Mouse (Mus musculus) midbrain, embryonic 11.5 days (tissue): ENCODE results near the gene Hyal1. TPM values are rescaled to one million over a fixed set of nuclear protein-coding genes. Genes with fewer than 3 reads are reported as not detected.
A peak's percentile ranks its signal among the peaks of the same experiment; 100 is the strongest.

ENCODE experiments used
- ATAC-seq: fragments of 200-750 bp; cut with Nextera tagmentation; 2 replicates; pipeline ENCODE4 v1.8.0; 2017; ENCODE audit warnings: moderate TSS enrichment, moderate library complexity; ENCODE audit not compliant: low FRiP score
- DNase-seq: peaks from one replicate; pipeline ENCODE4 v3.0.0; 2015; ENCODE audit warnings: low spot score; ENCODE audit errors: missing footprints
- H3K27ac ChIP-seq: fragments of 300-500 bp; sonication (generic); 2 replicates; pipeline ENCODE4 v1.5.1; 2014; ENCODE audit warnings: low read depth, low read length
- H3K27me3 ChIP-seq: fragments of 300-500 bp; sonication (generic); 2 replicates; pipeline ENCODE4 v1.6.1; 2014; ENCODE audit warnings: mild to moderate bottlenecking, low read length, moderate library complexity, mixed read lengths; ENCODE audit not compliant: control insufficient read depth, insufficient read depth
- H3K36me3 ChIP-seq: fragments of 300-500 bp; sonication (generic); 2 replicates; pipeline ENCODE4 v1.6.1; 2014; ENCODE audit warnings: mild to moderate bottlenecking, low read length, moderate library complexity, mixed read lengths; ENCODE audit not compliant: control insufficient read depth, insufficient read depth
- H3K4me1 ChIP-seq: fragments of 300-500 bp; sonication (generic); 2 replicates; pipeline ENCODE4 v1.6.1; 2014; ENCODE audit warnings: low read length; ENCODE audit not compliant: control insufficient read depth, insufficient read depth
- H3K4me2 ChIP-seq: fragments of 300-500 bp; sonication (generic); 2 replicates; pipeline ENCODE4 v1.6.1; 2014; ENCODE audit warnings: mild to moderate bottlenecking, moderate library complexity
- H3K4me3 ChIP-seq: fragments of 300-500 bp; sonication (generic); 2 replicates; pipeline ENCODE4 v1.5.1; 2014; ENCODE audit warnings: low read depth, low read length
- H3K9ac ChIP-seq: fragments of 300-500 bp; sonication (generic); 2 replicates; pipeline ENCODE4 v1.6.1; 2014; ENCODE audit warnings: low read length
- H3K9me3 ChIP-seq: fragments of 300-500 bp; sonication (generic); 2 replicates; pipeline ENCODE4 v1.6.1; 2016; ENCODE audit warnings: low read length; ENCODE audit not compliant: control insufficient read depth
- WGBS: fragments of 180-500 bp; shearing (Covaris S2); extraction: QIAGEN DNeasy Blood & Tissue Kit; methylation state at CpG from one replicate; pipeline ENCODE4 v1.1.7; 2014; 5-methylcytosine and 5-hydroxymethylcytosine counted together
- polyA plus RNA-seq: library from polyadenylated mRNA; unstranded; fragments of >200 nt; fragmentation: Nextera tagmentation; extraction: Ambion mirVana; gene quantifications from 2 replicates; pipeline ENCODE4 v1.2.1, GENCODE M21; 2014

The Hyal1 gene
- 3.9 and 4.8 TPM in 2 replicates for polyA plus RNA-seq

DNA sequence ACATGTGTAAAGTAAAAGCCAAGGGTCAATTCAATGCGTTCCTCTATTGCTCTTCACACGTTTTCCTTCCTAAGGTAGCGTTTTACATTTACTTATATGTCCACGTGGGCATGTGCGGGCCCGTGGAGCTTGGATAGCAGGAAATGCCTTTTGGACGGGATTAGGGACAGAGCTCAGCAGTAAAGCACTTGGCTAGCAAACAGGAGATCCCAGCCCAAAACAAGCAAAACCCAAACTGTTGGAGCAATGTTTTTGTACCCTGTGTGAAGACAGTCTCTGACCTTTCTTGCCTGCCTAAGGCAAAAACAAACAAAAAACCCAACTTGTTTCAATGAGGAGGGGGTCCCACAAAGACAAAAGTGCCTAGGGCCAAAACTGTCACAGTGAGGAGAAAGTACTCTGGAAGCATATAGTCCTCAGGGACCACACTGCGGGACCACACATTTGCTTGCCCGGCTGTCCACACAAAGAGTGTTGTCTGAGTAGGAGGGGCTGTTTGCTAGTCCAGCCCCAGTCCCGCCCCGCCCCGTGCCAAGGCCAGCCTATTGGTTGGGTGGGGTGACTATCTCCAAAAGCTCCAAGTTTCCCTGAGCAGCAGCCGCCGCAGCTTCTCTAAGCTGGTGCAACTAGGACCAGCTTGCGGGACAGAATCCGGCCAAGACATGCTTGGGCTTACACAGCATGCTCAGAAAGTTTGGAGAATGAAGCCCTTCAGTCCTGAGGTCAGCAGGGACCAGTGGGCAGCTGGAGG lies at the start of gene Hyal1:
TSS of gene Hyal1 (plus strand) at position 571 of the 751 bp plus-strand sequence.
- peak; percentile 93 for DNase-seq
- Histone ChIP-seq H3K4me3 (peak within 1 kb of the TSS; percentile 33), H3K27ac (peak within 1 kb of the TSS; percentile 20), H3K27me3 (no peaks in the 10 kb centered on the region), H3K4me2 (peak within 1 kb of the TSS; percentile 51), H3K4me1 (peaks cover 26% of the 10 kb centered on the region), H3K9ac (peak within 1 kb of the TSS; percentile 36), H3K9me3 (no peaks in the 10 kb centered on the region; the same call in 1 of the 2 replicates), H3K36me3 (peaks cover 20% of the 10 kb centered on the region)
- peak; percentile 83 for ATAC-seq
- WGBS = 29% methylated on average over 16 of the region's 16 CpGs

DNA sequence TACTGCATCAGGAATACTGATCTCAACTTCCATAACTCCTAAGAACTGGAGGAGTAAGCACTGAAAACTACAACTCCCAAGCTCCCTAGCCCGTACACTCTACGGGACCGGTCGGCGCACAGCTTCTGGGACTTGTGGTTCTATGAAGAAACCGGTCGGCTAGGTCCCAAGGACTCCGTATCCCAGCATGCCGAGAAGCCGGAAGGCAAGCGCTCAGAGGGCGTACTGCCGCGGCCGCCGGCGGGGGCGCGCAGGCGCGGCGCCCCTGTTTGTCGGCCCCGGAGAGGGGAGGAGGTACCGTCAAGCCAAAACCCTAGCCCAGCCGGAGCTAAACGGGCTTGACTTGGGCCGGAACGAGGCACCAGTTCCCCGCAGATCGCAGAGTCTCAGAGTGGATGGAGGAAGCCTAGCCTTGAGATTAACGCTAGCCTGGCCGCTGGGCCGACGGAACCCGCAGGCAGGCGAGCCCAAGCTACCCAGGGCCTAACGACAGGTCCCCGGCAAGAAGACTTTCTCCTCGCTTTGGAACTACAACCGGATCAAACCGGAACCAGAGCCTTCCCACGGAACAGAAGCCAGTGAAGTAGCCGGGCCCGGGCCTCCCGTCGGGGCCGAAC lies 42.8 kb upstream of the Hyal1 start, which contains the start of gene Tmem115:
TSS of gene Tmem115 (plus strand) at position 155 of the 617 bp plus-strand sequence.
- peak within 1 kb of the TSS; percentile 75 for H3K9ac ChIP-seq
- peak within 1 kb of the TSS; percentile 92 for H3K4me2 ChIP-seq
- no peak within 1 kb of the TSS for H3K27ac ChIP-seq
- DNase-seq = peak; percentile 97
- WGBS = under 1% methylated on average over 48 of the region's 48 CpGs
- peak; percentile 98 for ATAC-seq
- peaks cover 5% of the 10 kb centered on the region; the same call in 1 of the 2 replicates for H3K36me3 ChIP-seq
- no peaks in the 10 kb centered on the region for H3K27me3 ChIP-seq
- H3K4me3 ChIP-seq = peak within 1 kb of the TSS; percentile 65
- H3K4me1 ChIP-seq = peaks cover 23% of the 10 kb centered on the region
- H3K9me3 ChIP-seq = no peaks in the 10 kb centered on the region

DNA sequence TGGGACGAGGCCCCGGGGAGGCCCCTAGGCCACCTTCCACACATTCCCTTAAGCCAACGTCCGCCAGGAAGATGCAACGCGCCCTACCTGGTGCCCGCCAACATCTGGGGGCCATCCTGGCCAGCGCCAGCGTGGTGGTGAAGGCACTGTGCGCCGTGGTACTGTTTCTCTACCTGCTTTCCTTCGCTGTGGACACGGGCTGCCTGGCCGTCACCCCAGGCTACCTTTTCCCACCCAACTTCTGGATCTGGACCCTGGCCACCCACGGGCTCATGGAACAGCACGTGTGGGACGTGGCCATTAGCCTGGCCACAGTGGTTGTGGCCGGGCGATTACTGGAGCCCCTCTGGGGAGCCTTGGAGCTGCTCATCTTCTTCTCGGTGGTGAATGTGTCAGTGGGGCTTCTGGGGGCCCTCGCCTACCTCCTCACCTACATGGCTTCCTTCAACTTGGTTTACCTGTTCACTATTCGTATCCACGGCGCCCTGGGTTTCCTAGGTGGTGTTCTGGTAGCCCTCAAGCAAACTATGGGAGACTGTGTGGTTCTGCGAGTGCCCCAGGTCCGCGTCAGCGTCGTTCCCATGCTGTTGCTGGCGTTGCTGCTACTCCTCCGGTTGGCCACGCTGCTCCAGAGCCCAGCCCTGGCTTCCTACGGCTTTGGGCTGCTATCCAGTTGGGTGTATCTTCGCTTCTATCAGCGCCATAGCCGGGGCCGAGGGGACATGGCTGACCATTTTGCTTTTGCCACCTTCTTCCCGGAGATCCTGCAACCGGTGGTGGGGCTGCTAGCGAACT lies 42.1 kb upstream of the Hyal1 start:
- no peak overlapping the region for H3K27ac ChIP-seq
- peaks cover 5% of the 10 kb centered on the region; the same call in 1 of the 2 replicates for H3K36me3 ChIP-seq
- peak overlapping the region; percentile 65 for H3K4me3 ChIP-seq
- peaks cover 23% of the 10 kb centered on the region for H3K4me1 ChIP-seq
- peak overlapping the region; percentile 92 for H3K4me2 ChIP-seq
- H3K9ac ChIP-seq = peak overlapping the region; percentile 75
- ATAC-seq (peak; percentile 43), DNase-seq (peak; percentile 86)
- no peaks in the 10 kb centered on the region for H3K27me3 ChIP-seq
- under 1% methylated on average over 40 of the region's 40 CpGs for WGBS
- H3K9me3 ChIP-seq = no peaks in the 10 kb centered on the region

DNA sequence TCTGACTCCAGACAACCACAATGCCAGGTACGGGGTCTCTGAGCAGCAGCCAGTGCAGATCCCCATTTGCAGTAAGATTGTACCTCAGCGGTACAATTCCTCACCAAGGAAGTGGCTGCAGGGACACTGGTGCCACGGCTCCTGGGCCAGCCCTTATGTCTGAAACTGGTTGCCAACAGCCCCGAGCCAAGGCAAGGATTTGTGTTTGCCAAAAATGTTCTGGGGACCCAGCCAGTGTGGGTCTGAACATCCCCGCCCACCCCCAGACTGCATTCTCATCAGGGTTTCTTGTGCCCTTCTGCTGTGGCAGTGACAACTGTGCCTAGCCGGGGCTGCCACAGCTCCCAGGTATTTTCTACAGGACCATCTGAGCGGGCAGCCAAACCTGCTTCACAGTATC lies 38.5 kb upstream of the Hyal1 start:
- H3K27me3 ChIP-seq = no peaks in the 10 kb centered on the region
- H3K9ac ChIP-seq = no peak overlapping the region
- no peak overlapping the region for H3K4me3 ChIP-seq
- no peak overlapping the region for H3K4me2 ChIP-seq
- H3K9me3 ChIP-seq = no peaks in the 10 kb centered on the region
- H3K36me3 ChIP-seq = peaks cover 5% of the 10 kb centered on the region; the same call in 1 of the 2 replicates
- no peak for ATAC-seq
- no peak for DNase-seq
- no peak overlapping the region for H3K27ac ChIP-seq
- WGBS = 97% methylated on average over 7 of the region's 7 CpGs
- peaks cover 34% of the 10 kb centered on the region for H3K4me1 ChIP-seq

DNA sequence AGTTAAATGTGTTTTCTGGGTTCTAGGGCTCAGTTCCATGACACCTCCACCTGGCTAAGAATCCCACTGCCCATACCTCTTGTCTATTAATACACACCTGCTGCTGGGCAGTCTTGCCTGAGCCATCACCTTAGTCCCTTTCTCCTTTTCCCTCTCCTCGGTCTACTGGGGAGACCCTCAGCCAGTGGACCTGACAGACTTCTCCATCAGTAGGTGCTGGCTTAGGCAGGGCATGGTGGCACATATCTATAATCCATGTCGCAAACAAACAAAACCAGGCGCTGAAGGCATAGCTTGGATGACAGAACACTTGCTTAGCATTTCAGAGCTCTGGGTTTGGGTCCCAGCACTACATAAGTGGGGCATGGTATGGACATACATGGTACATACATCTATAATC lies 38.0 kb upstream of the Hyal1 start:
- Histone ChIP-seq H3K4me3 (no peak overlapping the region), H3K36me3 (peaks cover 5% of the 10 kb centered on the region; the same call in 1 of the 2 replicates), H3K27ac (no peak overlapping the region), H3K4me2 (no peak overlapping the region), H3K9me3 (no peaks in the 10 kb centered on the region), H3K27me3 (no peaks in the 10 kb centered on the region), H3K9ac (no peak overlapping the region), H3K4me1 (peaks cover 34% of the 10 kb centered on the region)
- no peak for DNase-seq
- ATAC-seq = no peak
- WGBS = 97% methylated on average over 3 of the region's 3 CpGs

DNA sequence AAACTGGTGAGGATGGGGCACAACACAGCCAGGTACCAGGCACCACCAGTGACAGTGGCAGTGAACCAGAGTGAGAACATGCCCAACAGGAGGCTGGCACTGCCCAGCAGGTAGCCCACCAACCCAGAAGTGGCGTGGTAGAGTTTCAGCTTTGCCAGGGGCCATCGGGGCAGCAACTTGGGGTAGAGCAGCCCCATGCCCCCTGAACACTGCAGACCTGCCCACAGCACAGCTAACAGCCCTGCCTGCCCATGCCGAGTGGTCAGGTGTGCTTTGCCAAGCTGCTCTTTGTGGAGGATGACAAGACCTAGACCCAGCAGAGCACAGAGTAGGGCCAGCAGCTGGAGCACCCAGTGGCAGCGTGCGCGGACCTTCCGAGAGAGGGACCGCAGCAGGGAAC lies 36.8 kb upstream of the Hyal1 start:
- whole genome bisulfite sequencing = 91% methylated on average over 8 of the region's 8 CpGs
- Histone ChIP-seq H3K4me1 (peaks cover 34% of the 10 kb centered on the region), H3K4me3 (no peak overlapping the region), H3K9ac (no peak overlapping the region), H3K36me3 (peaks cover 14% of the 10 kb centered on the region), H3K27ac (no peak overlapping the region), H3K27me3 (no peaks in the 10 kb centered on the region), H3K9me3 (no peaks in the 10 kb centered on the region), H3K4me2 (no peak overlapping the region)
- ATAC-seq (no peak), DNase-seq (no peak)

DNA sequence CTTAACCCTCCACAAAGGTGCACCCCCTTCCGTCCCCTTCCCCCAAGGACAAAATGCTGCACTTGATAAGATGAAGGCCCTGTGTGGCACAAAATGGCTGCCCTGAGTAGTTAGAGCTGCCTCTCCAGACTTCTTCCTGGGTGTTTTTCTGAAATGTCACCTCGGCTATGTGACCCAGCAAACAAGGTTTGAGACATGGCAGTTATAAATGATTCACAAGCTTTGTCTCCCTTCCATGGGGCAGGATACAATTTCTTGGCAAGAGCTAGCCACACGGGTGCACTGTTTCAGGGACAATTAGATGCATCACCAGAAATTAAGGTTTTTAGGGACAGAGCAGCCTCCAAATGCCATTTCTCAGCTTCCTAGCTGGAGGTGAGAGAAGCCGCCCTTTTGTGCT lies 36.3 kb upstream of the Hyal1 start:
- Histone ChIP-seq H3K4me1 (peaks cover 29% of the 10 kb centered on the region), H3K9ac (no peak overlapping the region), H3K36me3 (peaks cover 14% of the 10 kb centered on the region), H3K27ac (no peak overlapping the region), H3K4me3 (no peak overlapping the region), H3K4me2 (no peak overlapping the region), H3K27me3 (no peaks in the 10 kb centered on the region), H3K9me3 (no peaks in the 10 kb centered on the region)
- 85% methylated on average over 4 of the region's 4 CpGs for WGBS
- ATAC-seq (no peak), DNase-seq (no peak)

DNA sequence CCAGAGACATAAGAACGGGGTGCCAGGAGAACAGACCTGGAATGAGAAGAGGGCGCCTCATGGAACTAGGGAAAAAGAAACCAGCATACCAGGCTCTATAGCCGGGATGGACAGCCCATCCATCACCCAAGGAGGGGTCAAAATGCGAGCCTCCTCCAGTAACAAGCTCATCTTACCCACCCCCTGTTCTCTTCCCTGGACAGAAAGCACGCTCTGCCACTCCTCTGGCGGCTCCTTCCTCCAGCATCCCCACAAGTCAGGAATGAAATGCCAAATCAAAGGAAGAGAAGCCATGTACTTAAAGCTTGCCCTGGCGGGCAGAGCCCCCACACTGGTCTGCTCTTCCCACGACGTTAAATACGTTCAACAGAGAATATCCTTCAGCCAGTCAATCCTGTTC lies 35.7 kb upstream of the Hyal1 start:
- H3K36me3 ChIP-seq = peaks cover 14% of the 10 kb centered on the region
- peak overlapping the region; percentile 71; the same call in 1 of the 2 replicates for H3K4me3 ChIP-seq
- ATAC-seq = no peak
- peak overlapping the region; percentile 72 for H3K9ac ChIP-seq
- 41% methylated on average over 10 of the region's 10 CpGs for WGBS
- DNase-seq = no peak
- H3K9me3 ChIP-seq = no peaks in the 10 kb centered on the region
- H3K4me1 ChIP-seq = peaks cover 23% of the 10 kb centered on the region
- no peak overlapping the region for H3K27ac ChIP-seq
- H3K27me3 ChIP-seq = no peaks in the 10 kb centered on the region; the same call in 1 of the 2 replicates
- peak overlapping the region; percentile 65 for H3K4me2 ChIP-seq
